Mouse (Mus musculus) megakaryocyte, embryonic 14.5 days (primary cell): ENCODE measurements around the gene Pltp.

Source experiments
- FLI1 ChIP-seq: IDR thresholded peaks from 2 replicates; pipeline ENCODE4 v1.6.1; 2012; ENCODE audit warnings: low read length, inconsistent platforms, mixed read lengths
- GATA1 ChIP-seq: IDR thresholded peaks from 3 replicates; pipeline ENCODE4 v1.6.1; 2012; ENCODE audit warnings: mixed read lengths, low read length, inconsistent platforms, borderline replicate concordance

DNA sequence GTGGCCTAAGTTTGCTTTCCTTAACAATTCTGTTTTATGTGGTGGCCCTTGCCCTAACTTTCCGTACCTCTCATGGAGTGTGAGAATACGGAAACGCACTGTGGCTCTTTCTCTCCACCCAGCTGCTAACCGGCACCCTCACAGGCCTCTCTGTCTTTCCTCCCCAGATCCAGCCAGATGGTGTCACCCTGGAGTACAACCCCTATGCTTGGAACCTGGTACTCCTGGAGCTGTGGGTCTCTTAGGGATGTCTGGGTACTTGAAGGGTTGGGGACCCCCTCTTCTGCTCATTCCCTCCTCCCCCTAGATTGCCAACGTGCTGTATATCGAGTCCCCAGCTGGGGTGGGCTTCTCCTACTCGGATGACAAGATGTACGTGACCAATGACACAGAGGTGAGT lies 23.0 kb downstream of the Pltp start:
- TF ChIP-seq GATA1 (no peak), FLI1 (no peak)
